Comparison of ENCODE assay signal across 13 mouse cellular contexts in the genomic region with DNA sequence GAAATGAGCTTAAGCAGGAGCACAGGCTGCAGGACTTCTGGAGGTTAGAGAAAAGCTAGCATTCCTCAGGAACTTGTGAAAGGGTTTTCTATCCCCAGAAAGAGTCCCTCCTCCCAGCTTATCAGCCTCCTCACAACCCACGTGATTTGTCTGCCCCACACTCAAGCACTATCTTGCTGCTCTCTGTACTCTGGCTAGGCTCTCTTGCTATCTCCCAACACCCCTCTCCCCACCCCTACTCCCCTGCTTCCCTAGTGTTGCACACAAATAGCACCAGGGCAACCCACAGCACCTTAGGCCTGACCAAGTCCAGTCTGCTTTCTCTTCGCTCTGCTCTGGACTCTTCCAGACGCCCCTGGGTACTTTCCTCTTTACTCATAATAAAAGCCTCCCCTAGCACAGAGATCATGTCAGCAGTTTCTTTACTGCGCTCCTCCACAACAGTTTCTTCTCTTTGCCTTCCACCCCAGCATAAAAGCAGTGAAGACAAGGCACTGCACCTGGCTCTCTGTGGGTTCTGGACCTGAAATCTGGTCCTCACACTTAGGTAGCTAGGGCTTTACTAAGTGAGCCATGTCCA. TPM values are rescaled to one million over a fixed set of nuclear protein-coding genes. Genes with fewer than 3 reads are reported as not detected.
DNase-seq lines count a peak whose midpoint lies in the region; ATAC-seq lines count a peak whose summit lies in the region.
"Had no signal": no experiment of that assay in that cellular context is flagged by ENCODE, and none has a peak within 500 bp of the region (broad histone marks: within the 10 kb centered on the region; RNA-seq: fewer than 3 reads in every experiment).

No protein-coding gene starts in this region.

- no peak for ATAC-seq in CD4-positive, CD25-positive, alpha-beta regulatory T cell, adult 4 months
- no peak for ATAC-seq in midbrain, embryonic 12.5 days (ENCODE audit: low FRiP score, low read depth)
- ATAC-seq in midbrain, embryonic 15.5 days (replicated peaks): no peak
- peak; percentile 63 for ATAC-seq in stomach, embryonic 15.5 days (ENCODE audit: insufficient read depth, low FRiP score, low read depth)

- H3K27ac ChIP-seq in midbrain, embryonic 12.5 days (replicated peaks): peak overlapping the region; percentile 20; the same call in 1 of the 2 replicates
- H3K27ac ChIP-seq in midbrain, embryonic 15.5 days: no peak overlapping the region
- H3K27ac ChIP-seq in stomach, embryonic 15.5 days: peak overlapping the region; percentile 49

- WGBS in midbrain, embryonic 12.5 days: 74% methylated on average over 4 of the region's 4 CpGs
- WGBS in midbrain, embryonic 15.5 days: 68% methylated on average over 4 of the region's 4 CpGs
- 47% methylated on average over 4 of the region's 4 CpGs for WGBS in stomach, embryonic 15.5 days

- H3K9ac ChIP-seq in midbrain, embryonic 12.5 days (replicated peaks): no peak overlapping the region
- no peak overlapping the region for H3K9ac ChIP-seq in midbrain, embryonic 15.5 days
- H3K9ac ChIP-seq in stomach, embryonic 15.5 days: no peak overlapping the region

- H3K4me2 ChIP-seq in midbrain, embryonic 12.5 days (replicated peaks): no peak overlapping the region
- no peak overlapping the region for H3K4me2 ChIP-seq in midbrain, embryonic 15.5 days
- H3K4me2 ChIP-seq in stomach, embryonic 15.5 days: no peak overlapping the region
- H3K4me2 ChIP-seq: midbrain, embryonic 11.5 days had no signal

- H3K27me3 ChIP-seq in midbrain, embryonic 12.5 days: no peaks in the 10 kb centered on the region
- no peaks in the 10 kb centered on the region for H3K27me3 ChIP-seq in midbrain, embryonic 15.5 days (replicated peaks)
- no peaks in the 10 kb centered on the region for H3K27me3 ChIP-seq in stomach, embryonic 15.5 days (replicated peaks)

- peaks cover 18% of the 10 kb centered on the region for H3K36me3 ChIP-seq in midbrain, embryonic 12.5 days
- no peaks in the 10 kb centered on the region for H3K36me3 ChIP-seq in midbrain, embryonic 15.5 days (replicated peaks)
- H3K36me3 ChIP-seq in stomach, embryonic 15.5 days: peaks cover 7% of the 10 kb centered on the region; the same call in 1 of the 2 replicates

- H3K4me3 ChIP-seq in midbrain, embryonic 12.5 days: no peak overlapping the region
- no peak overlapping the region for H3K4me3 ChIP-seq in midbrain, embryonic 15.5 days
- H3K4me3 ChIP-seq in stomach, embryonic 15.5 days (replicated peaks): no peak overlapping the region

- H3K9me3 ChIP-seq in midbrain, embryonic 12.5 days: no peaks in the 10 kb centered on the region
- H3K9me3 ChIP-seq in midbrain, embryonic 15.5 days: no peaks in the 10 kb centered on the region
- H3K9me3 ChIP-seq in stomach, embryonic 15.5 days: no peaks in the 10 kb centered on the region

- peak; percentile 16 for DNase-seq in CD4-positive, CD25-positive, alpha-beta regulatory T cell, adult 2 months (ENCODE audit: low read depth, low spot score)
- DNase-seq in induced T-regulatory cell, adult 2 months (ENCODE audit: low read depth): peak; percentile 62
- no peak for DNase-seq in spleen, postnatal 14 days (ENCODE audit: low spot score in 2 of 2)
- no peak for DNase-seq in gastrocnemius, adult 18-20 months (ENCODE audit: low spot score)
- DNase-seq: cerebellum, adult 18-20 months; gastrocnemius, postnatal 14 days; right cerebral cortex, adult 18-20 months; thymus, postnatal 36 days had no signal

- peaks cover 15% of the 10 kb centered on the region for H3K4me1 ChIP-seq in midbrain, embryonic 12.5 days
- peaks cover 8% of the 10 kb centered on the region for H3K4me1 ChIP-seq in midbrain, embryonic 15.5 days
- peaks cover 46% of the 10 kb centered on the region for H3K4me1 ChIP-seq in stomach, embryonic 15.5 days

RNA-seq across cellular contexts. Expression of a gene that starts 27.1 kb away (rescaled TPM):
- 10 to 100 TPM; 18.9 to 19.2 TPM for polyA plus RNA-seq in CD4-positive, CD25-positive, alpha-beta regulatory T cell, adult 4 months (2017; shearing (Covaris generic))
- 78.2 and 81.7 TPM in 2 replicates for polyA plus RNA-seq in midbrain, embryonic 12.5 days (2016; fragmentation: Nextera tagmentation; extraction: Ambion mirVana)
- 58.7 and 64.5 TPM in 2 replicates for polyA plus RNA-seq in midbrain, embryonic 15.5 days (2015; fragmentation: Nextera tagmentation; extraction: Ambion mirVana)
- polyA plus RNA-seq in stomach, embryonic 15.5 days (2015; fragmentation: Nextera tagmentation; extraction: Ambion mirVana): 35.5 and 41.4 TPM in 2 replicates
- total RNA-seq in gastrocnemius, adult 18-20 months (2021): 10 to 100 TPM; 31.7 to 35.5 TPM

RNA-seq across cellular contexts. Expression of a gene that starts 55.4 kb away (rescaled TPM):
- not detected for polyA plus RNA-seq in CD4-positive, CD25-positive, alpha-beta regulatory T cell, adult 4 months (2017; shearing (Covaris generic))
- polyA plus RNA-seq in midbrain, embryonic 12.5 days (2016; fragmentation: Nextera tagmentation; extraction: Ambion mirVana): not detected in 2 replicates
- polyA plus RNA-seq in midbrain, embryonic 15.5 days (2015; fragmentation: Nextera tagmentation; extraction: Ambion mirVana): 0.99 TPM in 1 of 2 replicates, not detected in the other
- polyA plus RNA-seq in stomach, embryonic 15.5 days (2015; fragmentation: Nextera tagmentation; extraction: Ambion mirVana): 1.8 and 3.0 TPM in 2 replicates
- total RNA-seq in gastrocnemius, adult 18-20 months (2021): 10 to 100 TPM; 14.6 to 15.4 TPM
- polyA plus RNA-seq: midbrain, embryonic 11.5 days had no signal

Comparison
In these comparisons a context has a peak if more than half of its experiments do, and no peak if none do; other contexts are left out.
1. DNase-seq: peak in CD4-positive, CD25-positive, alpha-beta regulatory T cell, adult 2 months (single experiment) and induced T-regulatory cell, adult 2 months (single experiment); none in spleen, postnatal 14 days (0 of 2) and gastrocnemius, adult 18-20 months (single experiment).